Mouse (Mus musculus): ENCODE results near the gene Rbm39. TPM values are rescaled to one million over a fixed set of nuclear protein-coding genes. Genes with fewer than 3 reads are reported as not detected.
A peak's percentile ranks its signal among the peaks of the same experiment; 100 is the strongest.

Rbm39 gene
- total and polyA plus RNA-seq, 3 experiments = 228 to 1,530 (median 248) TPM

- H3K9ac ChIP-seq (ENCODE audit: control insufficient read depth, low read depth, low read length, poor library complexity, severe bottlenecking) = no peak overlapping the region
- no peak overlapping the region for H3K27ac ChIP-seq (ENCODE audit: control insufficient read depth, low read depth, low read length)
- no peaks in the 10 kb centered on the region for H3K79me2 ChIP-seq (ENCODE audit: control insufficient read depth, insufficient read depth, low read length, poor library complexity)
- DNase-seq (ENCODE audit: low read depth, low spot score) = no peak
- H3K36me3 ChIP-seq (ENCODE audit: control insufficient read depth in 1 of 2, insufficient read depth in 2 of 2, low read length in 2 of 2) = peaks cover 3 to 20% of the 10 kb centered on the region in 2 experiments
- no peaks in the 10 kb centered on the region for H3K9me3 ChIP-seq (replicated peaks; ENCODE audit: insufficient read depth, low read length)
- H3K4me1 ChIP-seq (ENCODE audit: control insufficient read depth in 1 of 2, insufficient read depth in 2 of 2, low read length in 2 of 2) = peaks cover 9 to 10% of the 10 kb centered on the region in 2 experiments
- no peak overlapping the region for H3K4me3 ChIP-seq (ENCODE audit: control insufficient read depth in 1 of 2, insufficient read depth in 1 of 2, low read depth in 2 of 2, low read length in 2 of 2)
- TF ChIP-seq UBTF (IDR thresholded peaks at IDR 0.05; ENCODE audit: borderline replicate concordance, insufficient read depth, low read depth, low read length) (no peak), JUND (IDR thresholded peaks at IDR 0.05; ENCODE audit: low read depth, low read length) (no peak), BHLHE40 (IDR thresholded peaks at IDR 0.05; ENCODE audit: borderline replicate concordance, low read depth, low read length) (no peak), RCOR1 (IDR thresholded peaks at IDR 0.05; ENCODE audit: low read depth, low read length) (no peak), NRF1 (IDR thresholded peaks at IDR 0.05; ENCODE audit: insufficient read depth, low read depth, low read length, poor library complexity, severe bottlenecking) (no peak), NELFE (IDR thresholded peaks at IDR 0.05; ENCODE audit: low read depth, low read length) (no peak)
- no peaks in the 10 kb centered on the region for H3K27me3 ChIP-seq (ENCODE audit: control insufficient read depth in 1 of 2, insufficient read depth in 2 of 2, low read length in 2 of 2)
Observed at GRCm38 (mm10) chr2:156227689-156228088, 47.7 kb upstream of the Rbm39 start.

- TF ChIP-seq SIN3A (IDR thresholded peaks at IDR 0.05; ENCODE audit: low read length) (peak; percentile 45; the same call in 1 of the 2 replicates), EP300 (IDR thresholded peaks at IDR 0.05; ENCODE audit: low read depth in 1 of 2, low read length in 2 of 2) (peak; percentile 82 to 83; a peak in 3 of 4 replicates), POLR2AphosphoS5 (IDR thresholded peaks at IDR 0.05; ENCODE audit: borderline replicate concordance, low read depth, low read length) (no peak), RCOR1 (IDR thresholded peaks at IDR 0.05; ENCODE audit: low read depth, low read length) (peak; percentile 95), POLR2AphosphoS2 (IDR thresholded peaks at IDR 0.05; ENCODE audit: low read length) (no peak), E2F4 (IDR thresholded peaks at IDR 0.05; ENCODE audit: borderline replicate concordance, low read depth, low read length) (no peak), ETS1 (IDR thresholded peaks at IDR 0.05; ENCODE audit: low read depth, low read length) (peak; percentile 78), ZC3H11A (IDR thresholded peaks at IDR 0.05; ENCODE audit: low read depth, low read length) (no peak), TCF12 (IDR thresholded peaks at IDR 0.05; ENCODE audit: low read depth, low read length) (peak; percentile 72), GATA1 (IDR thresholded peaks at IDR 0.05; ENCODE audit: low read depth, low read length) (peak; percentile 95), ELF1 (IDR thresholded peaks at IDR 0.05; ENCODE audit: low read depth, low read length) (0 out of 2 replicates have a peak, but pooled peaks have one; percentile 17), MYC (IDR thresholded peaks at IDR 0.05; ENCODE audit: low read depth, low read length) (no peak), MYB (IDR thresholded peaks at IDR 0.05; ENCODE audit: low read depth, low read length) (0 out of 2 replicates have a peak, but pooled peaks have one; percentile 31)
- Histone ChIP-seq H3K9ac (ENCODE audit: control insufficient read depth, low read depth, low read length, poor library complexity, severe bottlenecking) (no peak overlapping the region), H3K36me3 (ENCODE audit: control insufficient read depth in 1 of 2, insufficient read depth in 2 of 2, low read length in 2 of 2) (peaks cover 0 to 20% of the 10 kb centered on the region in 2 experiments; a peak in 3 of 4 replicates), H3K4me3 (ENCODE audit: control insufficient read depth in 1 of 2, insufficient read depth in 1 of 2, low read depth in 2 of 2, low read length in 2 of 2) (no peak overlapping the region), H3K27ac (ENCODE audit: control insufficient read depth, low read depth, low read length) (peak overlapping the region; percentile 55), H3K4me1 (ENCODE audit: control insufficient read depth in 1 of 2, insufficient read depth in 2 of 2, low read length in 2 of 2) (peaks cover 9 to 10% of the 10 kb centered on the region in 2 experiments), H3K79me2 (ENCODE audit: control insufficient read depth, insufficient read depth, low read length, poor library complexity) (no peaks in the 10 kb centered on the region), H3K27me3 (ENCODE audit: control insufficient read depth in 1 of 2, insufficient read depth in 2 of 2, low read length in 2 of 2) (no peaks in the 10 kb centered on the region), H3K9me3 (replicated peaks; ENCODE audit: insufficient read depth, low read length) (no peaks in the 10 kb centered on the region)
- DNase-seq (ENCODE audit: low read depth, low spot score) = peak; percentile 36
Observed at GRCm38 (mm10) chr2:156224043-156224442, 44.0 kb upstream of the Rbm39 start.
